Mouse (Mus musculus) kidney, postnatal 0 days (tissue): Measurements from ENCODE around the gene Pmp22. TPM values are rescaled to one million over a fixed set of nuclear protein-coding genes. Genes with fewer than 3 reads are reported as not detected.
A peak's percentile ranks its signal among the peaks of the same experiment; 100 is the strongest.

Source experiments
- ATAC-seq: fragments of 200-750 bp; cut with Nextera tagmentation; replicated peaks from 2 replicates; pipeline ENCODE4 v1.8.0; 2017; ENCODE audit warnings: low read depth, moderate number of reproducible peaks, moderate TSS enrichment, moderate library complexity; ENCODE audit not compliant: low FRiP score
- DNase-seq: peaks from one replicate; pipeline ENCODE4 v3.0.0-alpha.2; 2016; ENCODE audit warnings: low spot score
- H3K27ac ChIP-seq: fragments of 300-500 bp; sonication (generic); 2 replicates; pipeline ENCODE4 v1.5.1; 2014; ENCODE audit warnings: mild to moderate bottlenecking
- H3K27me3 ChIP-seq: fragments of 300-500 bp; sonication (generic); 2 replicates; pipeline ENCODE4 v1.6.1; 2014; ENCODE audit warnings: low read length, mixed read lengths; ENCODE audit not compliant: insufficient read depth
- H3K36me3 ChIP-seq: fragments of 300-500 bp; sonication (generic); 2 replicates; pipeline ENCODE4 v1.6.1; 2014; ENCODE audit warnings: low read length, mixed read lengths; ENCODE audit not compliant: insufficient read depth
- H3K4me1 ChIP-seq: fragments of 300-500 bp; sonication (generic); replicated peaks from 2 replicates; pipeline ENCODE4 v1.6.1; 2014; ENCODE audit warnings: antibody characterized with exemption, low read length, mixed read lengths; ENCODE audit not compliant: insufficient read depth
- H3K4me2 ChIP-seq: fragments of 300-500 bp; sonication (generic); 2 replicates; pipeline ENCODE4 v1.6.1; 2014; ENCODE audit warnings: mild to moderate bottlenecking, low read length, moderate library complexity, mixed read lengths
- H3K4me3 ChIP-seq: fragments of 300-500 bp; sonication (generic); replicated peaks from 2 replicates; pipeline ENCODE4 v1.5.1; 2014; ENCODE audit warnings: low read depth, low read length
- H3K9ac ChIP-seq: fragments of 300-500 bp; sonication (generic); 2 replicates; pipeline ENCODE4 v1.6.1; 2014; ENCODE audit warnings: low read depth, low read length
- H3K9me3 ChIP-seq: fragments of 300-500 bp; sonication (generic); replicated peaks from 2 replicates; pipeline ENCODE4 v1.6.1; 2016; ENCODE audit warnings: low read length, inconsistent platforms, mixed read lengths
- CTCF ChIP-seq: IDR thresholded peaks from 2 replicates; pipeline ENCODE4 v1.5.1; 2016; ENCODE audit warnings: antibody characterized with exemption, low read depth, mild to moderate bottlenecking, moderate library complexity
- WGBS: fragments of 180-500 bp; shearing (Covaris S2); extraction: QIAGEN DNeasy Blood & Tissue Kit; methylation state at CpG from one replicate; pipeline ENCODE4 v1.1.7; 2014; 5-methylcytosine and 5-hydroxymethylcytosine counted together
- polyA plus RNA-seq: library from polyadenylated mRNA; unstranded; fragments of >200 nt; fragmentation: Nextera tagmentation; extraction: Ambion mirVana; gene quantifications from 2 replicates; pipeline ENCODE4 v1.2.1, GENCODE M21; 2015

Gene Pmp22
- polyA plus RNA-seq, 1 experiment from 2014 or later, result 85.6 TPM

DNA sequence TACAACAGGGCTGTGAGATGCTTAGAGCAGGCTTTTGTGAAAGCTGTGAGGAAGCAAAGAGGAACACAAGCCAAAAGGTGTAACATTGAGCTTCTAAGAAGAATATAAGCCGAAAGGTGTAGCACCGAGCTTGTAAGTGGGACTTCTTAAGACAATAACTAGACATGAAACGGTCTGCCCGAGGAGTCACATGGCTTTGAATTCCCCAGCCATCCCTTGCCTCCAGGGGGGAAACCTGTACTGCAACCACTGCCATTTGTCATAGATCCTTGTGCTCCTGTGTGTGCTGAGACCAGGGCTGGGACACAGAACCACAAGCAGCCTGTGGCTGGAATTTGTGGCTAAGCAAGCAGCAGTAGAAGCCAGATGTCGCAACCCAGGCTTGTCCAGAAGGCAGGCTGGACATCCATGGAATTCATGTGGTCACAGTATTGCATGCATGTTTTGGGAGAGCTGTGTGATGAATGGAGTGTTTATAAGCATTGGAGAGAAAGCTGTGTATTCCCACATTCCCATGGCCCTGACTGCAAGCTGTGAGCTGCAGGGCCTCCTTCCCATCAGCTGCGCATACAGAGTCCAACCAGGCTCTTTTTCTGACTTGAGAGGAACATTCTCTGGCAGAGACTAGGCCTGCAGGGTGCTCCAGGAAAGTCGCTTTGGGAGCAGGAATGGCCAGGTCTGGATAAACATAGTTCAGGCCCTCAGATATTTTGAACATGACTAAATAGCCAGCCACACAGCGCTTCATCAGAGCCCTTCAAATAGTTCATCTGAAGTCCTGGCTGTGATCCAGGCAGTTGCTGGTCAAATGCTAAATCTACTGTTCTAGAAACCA is 13.8 kb upstream of the Pmp22 start:
- Histone ChIP-seq H3K27ac (no peak overlapping the region), H3K4me3 (no peak overlapping the region), H3K9me3 (no peaks in the 10 kb centered on the region), H3K4me2 (no peak overlapping the region), H3K4me1 (0 out of 2 replicates have a peak, but pooled peaks cover 4% of the 10 kb centered on the region), H3K9ac (no peak overlapping the region), H3K27me3 (no peaks in the 10 kb centered on the region), H3K36me3 (no peaks in the 10 kb centered on the region)
- 73% methylated on average over 8 of the region's 8 CpGs for WGBS
- ATAC-seq (no peak), DNase-seq (peak; percentile 55)
- no peak for TF ChIP-seq CTCF

DNA sequence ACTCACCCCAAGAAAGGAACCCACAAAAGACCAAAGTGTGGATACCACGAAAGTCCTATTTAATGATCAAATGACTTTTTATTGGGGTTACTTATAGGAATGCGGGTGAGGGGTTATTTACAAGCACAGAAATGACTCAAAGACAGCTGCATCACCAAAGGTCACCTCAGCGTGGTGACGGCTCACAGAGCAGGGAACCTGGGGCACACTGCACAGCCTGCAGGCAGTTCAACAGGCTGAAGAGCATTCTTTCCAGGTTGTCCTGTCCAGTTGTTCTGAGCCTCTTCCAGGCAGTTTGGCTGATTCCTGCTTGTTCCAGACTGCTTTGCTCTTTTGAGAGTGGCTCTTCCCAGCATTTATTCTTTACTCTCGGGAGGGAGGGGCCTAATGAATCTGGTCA is 12.1 kb upstream of the Pmp22 start:
- 83% methylated on average over 5 of the region's 5 CpGs for whole genome bisulfite sequencing
- TF ChIP-seq CTCF, result no peak
- no peak overlapping the region for H3K27ac ChIP-seq

DNA sequence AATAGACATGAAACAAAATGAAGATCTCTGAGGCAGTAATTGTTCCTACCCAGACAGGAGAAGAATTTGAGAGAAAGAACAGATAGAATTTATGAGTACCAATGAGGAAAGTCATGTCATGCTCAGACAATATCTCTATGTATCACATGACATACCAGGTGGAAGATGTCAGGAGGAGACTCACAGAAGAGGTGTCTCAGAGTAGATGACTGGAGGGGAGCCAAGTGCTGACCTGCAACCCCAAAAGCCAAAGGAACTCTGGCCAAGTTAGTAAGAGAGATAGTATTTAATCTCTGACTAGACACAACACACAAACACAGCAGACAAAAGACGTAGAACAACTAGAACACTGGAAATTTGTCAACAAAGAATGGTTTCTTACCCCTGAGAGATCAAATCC is 11.5 kb upstream of the Pmp22 start:
- Histone ChIP-seq H3K4me2 (no peak overlapping the region), H3K27me3 (no peaks in the 10 kb centered on the region), H3K9me3 (no peaks in the 10 kb centered on the region), H3K9ac (no peak overlapping the region), H3K27ac (no peak overlapping the region), H3K4me3 (no peak overlapping the region), H3K36me3 (no peaks in the 10 kb centered on the region), H3K4me1 (0 out of 2 replicates have a peak, but pooled peaks cover 4% of the 10 kb centered on the region)
- WGBS, result 61% methylated on average over 1 of the region's 1 CpGs
- DNase-seq (no peak), ATAC-seq (no peak)
- no peak for TF ChIP-seq CTCF

More for the DNA sequence above, 12.1 kb upstream of the Pmp22 start:
- Histone ChIP-seq H3K27me3 (no peaks in the 10 kb centered on the region), H3K36me3 (no peaks in the 10 kb centered on the region), H3K4me1 (0 out of 2 replicates have a peak, but pooled peaks cover 4% of the 10 kb centered on the region), H3K9ac (no peak overlapping the region), H3K4me2 (no peak overlapping the region), H3K4me3 (no peak overlapping the region), H3K9me3 (no peaks in the 10 kb centered on the region)
- DNase-seq, result no peak
- ATAC-seq, result no peak

DNA sequence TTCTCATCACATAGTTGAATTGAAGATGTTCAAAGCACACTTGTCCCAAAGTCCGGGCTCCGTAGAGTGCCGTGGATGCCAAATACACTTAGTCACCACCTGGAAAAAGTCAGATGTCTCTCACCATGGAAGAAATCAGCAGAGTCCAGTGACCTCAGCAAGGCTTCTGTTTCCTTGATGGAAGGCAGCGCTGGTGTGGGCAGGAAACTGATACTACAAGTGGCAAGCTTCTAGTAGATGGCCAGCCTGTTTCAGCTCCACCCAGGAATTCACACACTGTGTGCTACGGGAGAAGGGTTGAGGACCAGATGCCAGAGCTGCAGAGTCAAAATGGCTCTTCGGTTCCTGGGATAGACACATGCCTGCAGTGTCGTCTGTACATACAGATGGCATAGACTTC is 9.0 kb upstream of the Pmp22 start:
- 0 out of 2 replicates have a peak, but pooled peaks cover 4% of the 10 kb centered on the region for H3K4me1 ChIP-seq
- no peak overlapping the region for H3K4me3 ChIP-seq
- H3K9ac ChIP-seq, result no peak overlapping the region
- TF ChIP-seq CTCF, result no peak
- H3K9me3 ChIP-seq, result no peaks in the 10 kb centered on the region
- H3K27me3 ChIP-seq, result no peaks in the 10 kb centered on the region
- no peak overlapping the region for H3K27ac ChIP-seq
- ATAC-seq, result no peak
- WGBS, result 73% methylated on average over 7 of the region's 7 CpGs
- no peaks in the 10 kb centered on the region for H3K36me3 ChIP-seq
- no peak overlapping the region for H3K4me2 ChIP-seq
- no peak for DNase-seq

DNA sequence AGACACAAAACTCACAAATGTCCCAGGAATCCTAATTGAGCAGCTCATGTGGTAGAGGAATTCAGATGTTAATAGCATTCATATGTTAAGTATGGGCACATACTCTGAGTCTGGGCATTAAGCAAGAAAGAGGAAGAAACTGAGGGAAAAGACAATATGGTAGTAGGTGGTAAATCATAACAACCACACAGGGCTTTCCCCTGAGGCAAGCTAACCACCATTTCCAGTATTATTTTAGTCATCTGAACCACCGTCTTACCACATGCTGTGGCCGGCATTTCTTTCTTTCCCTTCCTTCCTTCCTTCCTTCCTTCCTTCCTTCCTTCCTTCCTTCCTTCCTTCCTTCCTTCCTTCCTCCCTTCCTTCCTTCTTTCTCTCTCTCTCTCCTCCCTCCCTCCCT is 6.5 kb upstream of the Pmp22 start:
- no peak for DNase-seq
- no peak overlapping the region for H3K4me3 ChIP-seq
- ATAC-seq, result no peak
- no peak overlapping the region for H3K4me2 ChIP-seq
- no peak for TF ChIP-seq CTCF
- no peak overlapping the region for H3K27ac ChIP-seq
- no peaks in the 10 kb centered on the region for H3K36me3 ChIP-seq
- H3K9ac ChIP-seq, result no peak overlapping the region
- no peaks in the 10 kb centered on the region for H3K27me3 ChIP-seq
- H3K4me1 ChIP-seq, result no peaks in the 10 kb centered on the region
- 67% methylated on average over 2 of the region's 2 CpGs for WGBS
- no peaks in the 10 kb centered on the region for H3K9me3 ChIP-seq

DNA sequence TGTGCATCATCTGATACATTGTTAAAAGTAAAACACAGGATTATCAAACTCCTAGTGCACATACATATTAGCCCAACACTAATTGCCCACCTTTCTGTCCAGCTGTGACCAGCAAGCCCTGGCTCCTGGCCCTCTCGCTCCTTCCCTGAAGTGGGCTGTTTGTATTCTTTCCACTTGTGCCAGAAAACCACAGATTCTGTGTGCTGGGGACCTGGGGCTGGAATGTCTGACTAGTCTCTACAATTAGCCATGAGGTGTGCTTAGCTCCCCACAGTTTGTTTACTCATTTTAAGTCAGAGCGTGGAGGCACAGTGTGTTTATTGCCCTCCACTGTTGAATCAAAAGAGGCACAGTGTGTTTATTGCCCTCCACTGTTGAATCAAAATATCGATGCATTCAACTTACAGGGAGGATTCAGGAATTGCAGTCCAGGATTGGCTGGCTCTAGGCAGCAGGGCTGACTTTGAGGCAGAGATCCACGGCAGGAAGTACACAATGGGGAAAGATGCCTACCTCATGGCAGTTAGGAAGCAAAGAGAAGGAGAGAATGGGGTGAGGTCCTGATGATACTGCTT is 5.9 kb upstream of the Pmp22 start:
- TF ChIP-seq CTCF, result no peak
- Histone ChIP-seq H3K4me3 (no peak overlapping the region), H3K4me2 (no peak overlapping the region), H3K36me3 (no peaks in the 10 kb centered on the region), H3K9me3 (no peaks in the 10 kb centered on the region), H3K4me1 (no peaks in the 10 kb centered on the region), H3K27ac (no peak overlapping the region), H3K9ac (no peak overlapping the region), H3K27me3 (no peaks in the 10 kb centered on the region)
- no peak for ATAC-seq
- no peak for DNase-seq
- WGBS, result 65% methylated on average over 4 of the region's 4 CpGs
